Mouse (Mus musculus) left cerebral cortex, postnatal 25 days (tissue): ENCODE measurements around the gene Itgb3bp. TPM values are rescaled to one million over a fixed set of nuclear protein-coding genes. Genes with fewer than 3 reads are reported as not detected.
A peak's percentile ranks its signal among the peaks of the same experiment; 100 is the strongest.

Source experiments
- DNase-seq, 2 experiments: peaks; one replicate each; pipeline ENCODE4 v3.0.0; 2022; ENCODE audit warnings: low spot score in 2 of 2, mixed read lengths in 1 of 2
- intact Hi-C: fragments of 180-260 bp; cut with DNase I; formaldehyde crosslinking; loops from one replicate; pipeline ENCODE4 v1.15.1; 2025
- total RNA-seq, 2 experiments: library from RNA; stranded (reverse); gene quantifications; 2 replicates each; pipeline ENCODE4 v1.2.3; 2021

Gene Itgb3bp
- total RNA-seq, 2 experiments from 2014 or later: 3.3 to 3.9 TPM

GRCm38 (mm10) chr4:99939711-99940505, 10.3 kb upstream of the Itgb3bp start:
- intact Hi-C loops: no loop called here
- DNase-seq: no peak

DNA sequence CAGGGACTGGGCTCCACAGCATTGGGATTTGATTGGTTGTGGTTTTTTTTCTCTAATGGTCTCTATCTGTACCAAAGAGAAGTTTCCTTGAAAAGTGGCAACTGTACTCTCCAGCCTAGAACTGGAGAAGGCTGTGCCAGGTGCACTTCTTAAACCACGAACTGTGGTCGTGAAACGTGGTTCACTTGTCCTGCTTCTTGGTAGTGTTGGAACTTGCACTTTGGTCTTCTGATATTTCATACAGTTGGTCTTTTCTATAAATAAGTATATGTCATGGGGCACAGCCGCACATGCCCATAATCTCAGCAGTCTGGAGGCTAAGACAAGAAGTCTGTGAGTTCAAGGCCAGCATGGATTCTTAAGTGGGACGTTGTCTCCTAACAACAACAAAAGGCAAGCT, 6.7 kb upstream of the Itgb3bp start:
- no peak for DNase-seq
- intact Hi-C loops: no loop called here

DNA sequence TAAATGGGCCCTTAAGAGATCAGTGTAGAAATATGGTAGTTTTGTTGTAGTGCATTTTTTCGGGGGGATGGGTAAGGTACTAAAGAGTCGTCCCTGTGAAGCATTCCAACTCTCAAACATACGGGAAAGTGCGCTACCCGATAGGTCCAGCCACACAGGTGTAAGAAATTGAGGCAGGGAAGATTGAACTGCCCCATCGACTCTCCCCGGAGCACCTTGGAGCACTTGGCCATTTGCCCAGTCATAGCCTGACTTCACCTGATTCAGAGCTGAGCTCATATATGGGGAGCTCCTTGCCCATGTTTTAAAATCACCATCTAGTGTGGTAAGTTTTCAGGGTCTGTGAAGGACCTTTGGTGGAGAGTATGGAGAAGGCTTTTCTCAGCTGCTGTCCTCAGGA, 5.2 kb upstream of the Itgb3bp start:
- DNase-seq: no peak
- intact Hi-C loops: no loop called here

GRCm38 (mm10) chr4:99931807-99932206, 2.2 kb upstream of the Itgb3bp start:
- intact Hi-C loops: no loop called here
- no peak for DNase-seq

- no peak for DNase-seq
- intact Hi-C loops: no loop called here
These were observed 1.6 kb upstream of the Itgb3bp start for GRCm38 (mm10) chr4:99931240-99931580.

DNA sequence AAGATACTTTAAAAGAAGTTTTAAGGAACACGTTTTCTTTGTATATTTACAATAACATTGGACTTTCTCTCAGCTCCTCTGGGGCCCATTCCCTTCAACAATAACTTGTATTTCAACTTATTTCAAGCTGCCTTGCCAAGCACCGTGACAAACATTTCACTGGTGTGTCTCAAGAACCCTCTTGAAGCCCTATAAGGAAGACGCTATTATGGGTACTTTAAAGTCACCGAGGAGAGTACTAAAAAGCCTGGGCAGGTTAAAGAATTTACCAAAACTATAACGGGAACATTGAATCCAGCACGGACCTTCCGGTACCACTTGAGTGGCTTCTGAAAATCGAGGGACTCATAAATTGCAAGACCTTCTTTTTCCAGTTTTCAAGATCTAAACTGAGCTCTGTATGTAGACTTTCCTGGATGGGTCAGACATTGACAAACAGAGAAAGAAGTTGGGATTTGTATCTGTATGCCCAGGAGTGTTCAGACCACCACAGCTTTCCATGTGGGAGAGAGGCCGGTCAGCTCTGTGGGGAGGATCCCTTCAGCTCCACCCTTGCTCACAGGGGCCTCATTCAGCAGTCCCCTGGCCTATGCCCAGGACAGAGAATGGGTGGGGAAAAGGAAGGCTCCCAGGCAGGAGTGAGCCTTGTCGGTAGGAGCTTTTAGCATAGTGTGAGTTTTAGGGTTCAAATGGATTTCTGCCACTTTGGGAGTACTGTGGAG, 1.1 kb upstream of the Itgb3bp start:
- intact Hi-C loops: no loop called here
- DNase-seq: no peak

DNA sequence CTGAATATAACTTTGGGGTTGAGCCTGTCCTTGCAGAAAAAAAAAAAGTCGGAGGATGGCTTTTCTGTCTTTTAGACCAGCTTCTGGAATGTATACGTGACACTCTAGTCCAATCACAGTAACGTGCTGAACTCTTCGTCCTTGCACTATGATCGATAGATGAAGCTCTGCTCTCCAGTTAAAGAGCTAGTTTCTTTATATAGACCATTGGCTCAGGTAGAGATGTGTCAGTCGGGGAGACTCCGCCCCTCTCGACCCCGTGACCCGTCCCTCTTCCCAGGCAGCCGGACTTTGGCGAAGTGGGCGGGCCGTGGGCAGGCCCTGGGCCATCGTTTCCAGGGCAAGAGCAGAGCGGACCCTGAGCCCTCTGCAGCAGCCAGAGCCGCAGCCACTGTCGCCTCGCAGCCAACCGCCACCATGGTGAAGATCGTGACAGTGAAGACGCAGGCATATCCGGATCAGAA, 432 bp downstream of the Itgb3bp start, which contains the start of gene Pgm1:
Pgm1 (plus strand) TSS at position 266 of the 464 bp plus-strand sequence.
- intact Hi-C loops: no loop called here
- DNase-seq: peak; percentile 70 to 71

- no peak for DNase-seq
- intact Hi-C loops: no loop called here
These were observed 1.1 kb downstream of the Itgb3bp start for GRCm38 (mm10) chr4:99928521-99928920.

GRCm38 (mm10) chr4:99926380-99926779, 3.2 kb downstream of the Itgb3bp start:
- DNase-seq: no peak
- intact Hi-C loops: no loop called here

DNA sequence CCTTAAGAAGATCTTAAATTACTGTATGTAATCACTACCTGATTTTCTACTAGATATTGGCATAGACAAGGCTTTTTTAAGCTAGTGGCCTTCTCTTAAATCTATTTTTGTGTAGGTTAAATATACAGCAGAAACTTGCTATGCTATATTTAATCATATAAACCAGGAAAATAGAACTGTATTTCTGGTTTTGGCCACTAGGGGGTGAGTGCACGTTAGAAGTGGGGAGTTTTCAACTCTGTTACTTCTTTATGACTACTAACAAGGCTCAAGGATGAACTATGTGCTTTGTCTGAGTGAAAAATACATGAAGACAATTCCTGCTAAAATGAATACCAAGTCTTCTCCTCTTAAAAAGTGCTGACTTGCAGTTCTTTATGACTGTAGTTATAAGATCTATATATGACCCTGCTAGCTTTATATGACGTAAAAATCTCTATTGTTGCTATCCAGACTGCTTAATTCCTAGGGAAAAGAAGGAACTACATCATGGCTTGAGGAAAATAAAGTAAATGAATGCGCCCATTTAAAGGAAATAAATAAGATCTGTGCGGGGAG, 15.6 kb downstream of the Itgb3bp start:
- intact Hi-C loops: no loop called here
- DNase-seq: no peak

DNA sequence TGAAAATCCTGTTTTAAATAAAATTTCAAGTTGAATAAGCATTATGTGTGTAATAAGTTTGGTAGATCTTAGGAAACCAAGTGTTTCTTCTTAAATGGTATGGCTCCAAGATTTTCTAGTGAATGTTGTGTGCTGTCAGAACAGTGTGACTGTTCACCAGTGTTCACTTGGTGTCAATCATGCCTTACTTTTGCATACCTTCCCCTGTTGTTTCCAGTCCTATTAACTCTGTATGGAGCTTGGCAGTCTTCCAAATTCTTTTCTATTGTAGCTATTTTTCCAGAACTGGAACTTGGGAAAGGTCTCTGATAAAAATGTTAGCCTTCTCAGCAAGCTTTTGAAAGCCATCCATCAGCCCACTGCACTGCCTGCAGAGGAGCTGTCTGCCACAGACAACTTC, 47.2 kb downstream of the Itgb3bp start:
- intact Hi-C loops: no loop called here

DNA sequence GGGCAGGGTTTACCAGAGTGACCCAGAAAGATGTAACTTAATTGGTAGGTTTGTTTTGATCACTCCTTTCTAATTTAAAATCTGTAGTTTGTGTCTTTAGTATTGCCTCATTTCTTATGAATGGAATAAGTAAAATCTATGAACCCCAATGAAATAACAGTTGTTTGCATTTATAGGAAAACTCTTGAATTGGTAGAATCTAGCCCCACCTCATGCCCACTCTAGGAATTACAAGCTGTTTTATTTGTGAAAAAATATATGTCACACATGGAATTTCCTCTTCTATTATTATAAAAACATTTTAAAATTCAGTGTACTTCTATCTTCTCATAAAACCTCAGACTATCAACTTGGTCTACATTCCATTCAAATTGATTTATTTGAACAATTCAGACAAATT, 47.7 kb downstream of the Itgb3bp start:
- intact Hi-C loops: no loop called here
- peak; percentile 17 to 46 for DNase-seq

More for the DNA sequence above, 47.2 kb downstream of the Itgb3bp start:
- no peak for DNase-seq

- DNase-seq: peak; percentile 90 to 93
- intact Hi-C loops: no loop called here
These were observed 100.2 kb downstream of the Itgb3bp start, which contains the start of gene Efcab7 for GRCm38 (mm10) chr4:99829094-99830073. Gene Efcab7 (plus strand): TSS chr4:99829198.

- DNase-seq: no peak
- intact Hi-C loops: no loop called here
These were observed 100.9 kb downstream of the Itgb3bp start for GRCm38 (mm10) chr4:99828739-99829093.

GRCm38 (mm10) chr4:99828337-99828736, 101.3 kb downstream of the Itgb3bp start:
- intact Hi-C loops: no loop called here
- DNase-seq: no peak

DNA sequence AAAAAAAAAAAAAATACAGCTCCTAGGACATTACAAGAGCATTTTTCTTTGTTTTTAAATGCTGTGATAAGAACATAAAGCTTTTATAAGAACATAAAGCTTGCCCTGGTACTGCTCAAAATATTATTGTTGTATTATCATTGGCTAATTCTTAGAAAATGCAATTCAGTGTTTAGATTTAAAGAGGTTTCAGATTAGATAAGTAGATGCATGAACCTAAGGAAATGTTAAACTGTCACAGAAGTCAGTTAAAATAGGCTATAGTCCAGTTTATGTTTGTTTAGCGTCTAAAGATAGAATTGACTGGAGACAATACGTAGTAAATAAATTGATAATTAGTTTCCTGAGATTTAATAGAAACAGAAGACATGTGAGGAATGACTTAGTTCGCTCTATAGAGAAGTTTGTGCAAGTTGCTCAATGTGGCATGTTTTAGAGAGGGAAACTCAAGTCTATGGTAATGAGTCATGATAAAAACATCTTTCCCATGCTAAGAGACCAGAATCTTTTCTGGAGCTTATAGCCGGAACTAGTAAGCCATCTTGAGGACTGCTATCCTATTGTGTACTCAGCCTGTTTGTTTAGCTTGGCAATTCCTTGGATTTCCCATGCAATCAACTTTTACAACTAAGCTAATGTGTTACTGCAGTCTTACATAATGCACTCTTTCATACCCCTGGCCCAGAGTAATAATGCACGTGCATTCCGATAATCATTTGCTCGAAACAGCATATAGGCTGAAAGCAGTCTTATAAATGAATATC, 112.7 kb downstream of the Itgb3bp start:
- intact Hi-C loops: no loop called here
- no peak for DNase-seq

GRCm38 (mm10) chr4:99792365-99792764, 137.2 kb downstream of the Itgb3bp start:
- DNase-seq: no peak
- intact Hi-C loops: no loop called here

- no peak for DNase-seq
- intact Hi-C loops: no loop called here
These were observed 156.6 kb downstream of the Itgb3bp start for GRCm38 (mm10) chr4:99773041-99773440.

GRCm38 (mm10) chr4:99770555-99770954, 159.1 kb downstream of the Itgb3bp start:
- intact Hi-C loops: no loop called here
- no peak for DNase-seq
